Comparison of ENCODE assay signal across 8 mouse cellular contexts in the genomic region with DNA sequence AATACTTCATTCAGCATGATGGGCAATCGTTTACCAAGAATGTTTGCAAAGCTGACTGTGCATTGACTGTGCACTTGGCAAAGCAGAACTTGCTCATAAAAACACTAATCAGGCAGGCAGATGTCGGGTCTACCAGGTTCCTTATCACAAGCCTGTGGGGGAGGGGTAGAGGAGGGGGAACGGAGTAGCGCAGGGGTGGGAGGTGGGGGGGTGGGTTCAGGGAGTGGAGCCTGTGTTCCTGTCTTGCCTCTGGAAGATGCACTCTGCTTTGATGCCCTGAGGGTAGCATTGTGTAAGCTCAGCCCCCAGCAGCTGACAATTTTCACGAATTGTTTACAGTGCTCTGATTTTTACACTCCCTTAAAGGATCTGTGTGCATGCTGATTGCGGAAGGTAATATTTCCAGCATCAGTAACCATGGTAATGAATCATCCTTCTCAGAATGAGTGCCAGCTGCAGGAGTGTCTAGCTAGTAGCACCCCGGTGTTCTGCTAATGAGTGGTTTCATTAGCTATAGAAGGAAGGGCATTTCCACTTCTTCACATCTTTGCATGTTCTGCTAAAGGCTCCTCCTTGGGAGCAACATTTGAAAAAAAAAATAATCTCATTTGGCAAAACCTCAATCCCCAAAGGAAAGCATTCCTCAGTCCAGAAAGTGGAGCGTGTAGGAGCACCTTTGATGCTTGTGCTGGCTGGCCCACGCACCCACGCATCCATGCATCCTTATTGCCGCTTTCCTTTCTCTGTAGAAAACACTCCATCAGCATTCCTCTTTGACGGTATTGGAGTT. TPM values are rescaled to one million over a fixed set of nuclear protein-coding genes. Genes with fewer than 3 reads are reported as not detected.
DNase-seq lines count a peak whose midpoint lies in the region; ATAC-seq and TF ChIP-seq lines count a peak whose summit lies in the region.

No protein-coding gene starts in this region.

- H3K9me3 ChIP-seq in lung, embryonic 15.5 days: no peaks in the 10 kb centered on the region
- no peaks in the 10 kb centered on the region for H3K9me3 ChIP-seq in embryonic facial prominence, embryonic 10.5 days
- H3K9me3 ChIP-seq in liver, embryonic 11.5 days (ENCODE audit: control insufficient read depth, low read length): no peaks in the 10 kb centered on the region

- no peak overlapping the region for H3K9ac ChIP-seq in lung, embryonic 15.5 days
- no peak overlapping the region for H3K9ac ChIP-seq in liver, embryonic 11.5 days (ENCODE audit: low read depth, low read length)

- TF ChIP-seq CTCF in left cerebral cortex, adult 2 months (IDR thresholded peaks at IDR 0.05): no peak

- intact Hi-C loops in left cerebral cortex, adult 2 months (cut with DNase I): loop anchor here (10.0 kb wide), 1 partner anchor 285 kb away; no protein-coding TSS in a partner anchor

- H3K36me3 ChIP-seq in lung, embryonic 15.5 days: no peaks in the 10 kb centered on the region
- H3K36me3 ChIP-seq in embryonic facial prominence, embryonic 10.5 days (replicated peaks): no peaks in the 10 kb centered on the region
- no peaks in the 10 kb centered on the region for H3K36me3 ChIP-seq in liver, embryonic 11.5 days (ENCODE audit: control insufficient read depth, insufficient read depth, low read length)

- no peak for ATAC-seq in lung, embryonic 15.5 days (ENCODE audit: borderline replicate concordance, extremely low read depth, low FRiP score, low TSS enrichment)
- ATAC-seq in liver, embryonic 11.5 days (replicated peaks; ENCODE audit: low FRiP score): no peak

- no peaks in the 10 kb centered on the region for H3K27me3 ChIP-seq in lung, embryonic 15.5 days
- no peaks in the 10 kb centered on the region for H3K27me3 ChIP-seq in embryonic facial prominence, embryonic 10.5 days (replicated peaks; ENCODE audit: low read depth, poor library complexity, severe bottlenecking)
- no peaks in the 10 kb centered on the region for H3K27me3 ChIP-seq in liver, embryonic 11.5 days (replicated peaks; ENCODE audit: control insufficient read depth, insufficient read depth, low read length)

- H3K27ac ChIP-seq in lung, embryonic 15.5 days: no peak overlapping the region
- peak overlapping the region; percentile 45 for H3K27ac ChIP-seq in embryonic facial prominence, embryonic 10.5 days (replicated peaks)
- H3K27ac ChIP-seq in left cerebral cortex, adult 2 months: peak overlapping the region; percentile 51
- no peak overlapping the region for H3K27ac ChIP-seq in liver, embryonic 11.5 days (ENCODE audit: low read depth, low read length)

- H3K4me3 ChIP-seq in lung, embryonic 15.5 days: no peak overlapping the region
- no peak overlapping the region for H3K4me3 ChIP-seq in embryonic facial prominence, embryonic 10.5 days
- peak overlapping the region; percentile 18; the same call in 1 of the 2 replicates for H3K4me3 ChIP-seq in left cerebral cortex, adult 2 months
- H3K4me3 ChIP-seq in liver, embryonic 11.5 days (ENCODE audit: low read depth, low read length): no peak overlapping the region

- no peak for DNase-seq in lung, postnatal 10 days
- peak; percentile 45 for DNase-seq in embryonic facial prominence, embryonic 10.5 days (ENCODE audit: low spot score)
- DNase-seq in left cerebral cortex, adult 2 months (ENCODE audit: extremely low spot score in 1 of 2, low spot score in 2 of 2): peak; percentile 32 to 43
- peak; percentile 87 for DNase-seq in retina, postnatal 1 day
- no peak for DNase-seq in liver, embryonic 11.5 days (ENCODE audit: low spot score)
- no peak for DNase-seq in yolk sac, embryonic 10.5 days (ENCODE audit: low spot score)
- no peak for DNase-seq in adipocyte (ENCODE audit: low spot score)

- H3K4me2 ChIP-seq in lung, embryonic 15.5 days: 0 out of 2 replicates have a peak overlapping the region, but pooled peaks have one; percentile 10
- H3K4me2 ChIP-seq in liver, embryonic 11.5 days: no peak overlapping the region

- 17% methylated on average over 12 of the region's 12 CpGs for WGBS in lung, embryonic 15.5 days
- 34% methylated on average over 12 of the region's 12 CpGs for WGBS in embryonic facial prominence, embryonic 10.5 days
- 35% methylated on average over 12 of the region's 12 CpGs for WGBS in liver, embryonic 11.5 days

- H3K4me1 ChIP-seq in lung, embryonic 15.5 days: peaks cover 20% of the 10 kb centered on the region
- H3K4me1 ChIP-seq in embryonic facial prominence, embryonic 10.5 days: peaks cover 14% of the 10 kb centered on the region
- 0 out of 2 replicates have a peak, but pooled peaks cover 4% of the 10 kb centered on the region for H3K4me1 ChIP-seq in liver, embryonic 11.5 days (replicated peaks; ENCODE audit: control insufficient read depth, insufficient read depth, low read length)

RNA-seq across cellular contexts. Expression of a gene that starts 36.8 kb away (rescaled TPM):
- polyA plus RNA-seq in lung, embryonic 15.5 days (2015; fragmentation: Nextera tagmentation; extraction: Ambion mirVana): 1.4 TPM in 2 replicates
- 4.5 and 4.9 TPM in 2 replicates for polyA plus RNA-seq in embryonic facial prominence, embryonic 10.5 days (2016; fragmentation: Nextera tagmentation; extraction: Ambion mirVana)
- 10 to 100 TPM; 40.6 to 45.6 TPM for total RNA-seq in left cerebral cortex, adult 2 months (2021)
- 0.43 and 0.55 TPM in 2 replicates for polyA plus RNA-seq in liver, embryonic 11.5 days (2014; fragmentation: Nextera tagmentation; extraction: Ambion mirVana)

Comparison
In these comparisons a context has a peak if more than half of its experiments do, and no peak if none do; other contexts are left out.
1. H3K27ac ChIP-seq: peak in embryonic facial prominence, embryonic 10.5 days (single experiment) and left cerebral cortex, adult 2 months (single experiment); none in lung, embryonic 15.5 days (single experiment) and liver, embryonic 11.5 days (single experiment).
2. DNase-seq: peak in embryonic facial prominence, embryonic 10.5 days (single experiment), left cerebral cortex, adult 2 months (2 of 2) and retina, postnatal 1 day (single experiment); none in lung, postnatal 10 days (single experiment), liver, embryonic 11.5 days (single experiment), yolk sac, embryonic 10.5 days (single experiment) and adipocyte (single experiment).